Mouse (Mus musculus): ENCODE results near the gene Tax1bp1. TPM values are rescaled to one million over a fixed set of nuclear protein-coding genes. Genes with fewer than 3 reads are reported as not detected.
"Not testable (repeated sequence)": the region's sequence is repeated elsewhere in the genome, so short reads cannot be mapped to it uniquely, and the experiment has no call there.

Tax1bp1 gene
- total RNA-seq (2014; fragmentation: Nextera tagmentation), result 66.9 and 80.3 TPM in 2 replicates
- 175 and 200 TPM in 2 replicates for total RNA-seq (2017)

DNA sequence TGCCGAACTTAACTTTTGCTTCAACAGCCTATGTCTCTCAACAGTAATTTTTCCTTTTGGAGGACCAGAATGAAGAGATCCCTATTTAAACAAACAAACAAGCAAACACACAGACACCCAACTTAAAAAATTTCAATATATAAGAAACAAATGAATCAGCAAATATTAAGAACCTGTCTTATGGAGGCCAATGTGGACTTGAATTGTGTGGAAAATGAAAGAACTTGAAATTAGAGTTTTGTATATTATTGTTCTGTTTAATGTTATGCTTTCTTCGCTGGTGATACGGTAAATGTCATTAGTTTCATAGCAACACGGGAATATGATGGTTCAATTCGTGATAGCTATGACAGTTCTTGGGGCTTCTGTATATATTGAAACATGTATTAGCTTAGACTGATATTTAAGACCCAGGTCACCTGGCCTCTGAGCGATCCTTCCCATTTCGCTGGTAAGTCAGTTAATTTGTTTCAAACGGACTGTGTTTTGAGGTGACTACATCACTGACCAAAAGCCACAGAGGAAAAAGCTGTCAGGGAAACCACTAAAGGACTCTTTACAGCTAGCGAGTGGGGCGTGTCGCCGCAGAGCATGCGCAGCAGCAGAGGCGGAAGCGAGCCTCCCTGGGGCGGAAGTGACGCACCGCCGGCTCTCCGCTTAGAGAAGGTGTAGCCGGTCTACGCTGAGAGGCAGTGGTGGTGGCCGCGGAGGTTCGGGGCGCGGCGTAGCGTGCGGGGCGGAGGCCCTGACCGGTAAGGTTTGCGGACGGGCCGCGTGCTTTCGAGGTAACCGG, at the start of gene Tax1bp1:
Tax1bp1 (plus strand) TSS at position 626 of the 793 bp plus-strand sequence.
- ATAC-seq (replicated peaks; ENCODE audit: low FRiP score, low TSS enrichment, poor library complexity, severe bottlenecking), result peak; percentile 96

GRCm38 (mm10) chr6:52667641-52668040, 45.9 kb upstream of the Tax1bp1 start:
- ATAC-seq (replicated peaks; ENCODE audit: low FRiP score, low TSS enrichment, poor library complexity, severe bottlenecking), result no peak

DNA sequence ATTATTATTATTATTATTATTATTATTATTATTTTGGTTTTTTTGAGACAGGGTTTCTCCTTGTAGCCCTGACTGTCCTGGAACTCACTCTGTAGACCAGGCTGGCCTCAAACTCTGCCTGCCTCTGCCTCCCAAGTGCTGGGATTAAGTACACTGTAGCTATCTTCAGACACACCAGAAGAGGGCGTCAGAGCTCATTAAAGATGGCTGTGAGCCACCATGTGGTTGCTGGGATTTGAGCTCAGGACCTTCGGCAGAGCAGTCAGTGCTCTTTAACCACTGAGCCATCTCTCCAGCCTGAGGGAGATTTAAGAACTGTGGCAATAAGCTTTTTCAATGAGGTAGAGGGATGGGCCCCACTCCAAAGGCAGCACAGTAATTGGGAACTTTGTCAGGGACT, 43.7 kb upstream of the Tax1bp1 start:
- not testable (repeated sequence) for ATAC-seq (replicated peaks; ENCODE audit: low FRiP score, low TSS enrichment, poor library complexity, severe bottlenecking)

- no peak for ATAC-seq (replicated peaks; ENCODE audit: low FRiP score, low TSS enrichment, poor library complexity, severe bottlenecking)
These were observed 41.7 kb upstream of the Tax1bp1 start for GRCm38 (mm10) chr6:52671791-52672190.

DNA sequence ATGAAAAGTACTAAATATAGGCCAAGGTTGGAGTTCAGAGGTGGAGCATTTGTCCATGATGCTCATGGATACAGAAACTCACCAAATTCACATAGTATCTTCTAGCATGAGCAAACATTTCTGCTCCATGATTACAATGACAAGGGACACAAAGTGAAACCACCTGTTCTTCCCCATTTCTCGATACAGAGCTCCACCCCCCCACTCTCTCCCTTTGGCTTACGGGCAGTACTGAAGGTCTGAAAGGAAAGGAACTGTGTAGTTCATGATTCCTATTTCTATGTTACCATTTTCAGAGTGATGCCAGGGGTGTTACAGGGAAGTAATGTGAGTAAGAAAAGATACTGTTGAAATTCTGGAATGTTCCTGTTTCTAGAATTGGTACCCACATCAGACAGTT, 41.0 kb upstream of the Tax1bp1 start:
- no peak for ATAC-seq (replicated peaks; ENCODE audit: low FRiP score, low TSS enrichment, poor library complexity, severe bottlenecking)

- ATAC-seq (replicated peaks; ENCODE audit: low FRiP score, low TSS enrichment, poor library complexity, severe bottlenecking), result no peak
These were observed 39.8 kb upstream of the Tax1bp1 start for GRCm38 (mm10) chr6:52673706-52674105.

- ATAC-seq (replicated peaks; ENCODE audit: low FRiP score, low TSS enrichment, poor library complexity, severe bottlenecking), result no peak
These were observed 39.0 kb upstream of the Tax1bp1 start for GRCm38 (mm10) chr6:52674541-52674940.

DNA sequence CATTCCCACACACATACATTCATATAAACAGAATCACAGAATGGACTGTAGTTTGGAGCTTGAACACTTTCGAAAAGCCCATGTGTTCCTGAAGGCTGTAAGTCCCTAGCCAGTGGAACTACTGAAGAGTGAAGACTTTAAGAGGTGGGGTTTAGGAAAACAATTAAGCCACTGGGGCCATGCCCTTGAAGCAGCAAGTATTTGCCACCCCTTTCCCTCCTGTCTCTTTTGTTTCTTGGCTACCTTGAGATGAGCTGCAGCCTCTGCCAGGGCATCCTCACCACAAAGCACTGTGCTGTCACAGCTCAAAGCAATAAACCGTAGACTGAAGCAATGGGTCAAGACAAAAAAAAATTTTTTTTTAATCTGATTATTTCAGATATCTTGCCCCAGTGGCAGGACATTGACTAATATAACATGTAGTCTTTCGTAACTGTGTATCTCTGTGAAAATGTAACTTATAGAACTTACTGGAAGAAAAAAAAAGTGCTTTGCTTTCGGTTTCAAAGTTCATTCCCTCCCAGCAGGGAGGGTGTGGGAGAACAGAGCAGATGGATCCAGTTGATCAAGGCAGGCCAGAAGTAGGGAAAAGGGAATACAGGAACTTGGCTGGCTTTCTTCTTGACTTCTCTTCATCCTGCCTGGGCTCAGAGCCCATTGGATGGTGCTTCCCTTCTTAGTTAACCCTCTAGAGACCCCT, 38.2 kb upstream of the Tax1bp1 start:
- no peak for ATAC-seq (replicated peaks; ENCODE audit: low FRiP score, low TSS enrichment, poor library complexity, severe bottlenecking)

- ATAC-seq (replicated peaks; ENCODE audit: low FRiP score, low TSS enrichment, poor library complexity, severe bottlenecking), result not testable (repeated sequence)
These were observed 36.0 kb upstream of the Tax1bp1 start for GRCm38 (mm10) chr6:52677534-52677933.

DNA sequence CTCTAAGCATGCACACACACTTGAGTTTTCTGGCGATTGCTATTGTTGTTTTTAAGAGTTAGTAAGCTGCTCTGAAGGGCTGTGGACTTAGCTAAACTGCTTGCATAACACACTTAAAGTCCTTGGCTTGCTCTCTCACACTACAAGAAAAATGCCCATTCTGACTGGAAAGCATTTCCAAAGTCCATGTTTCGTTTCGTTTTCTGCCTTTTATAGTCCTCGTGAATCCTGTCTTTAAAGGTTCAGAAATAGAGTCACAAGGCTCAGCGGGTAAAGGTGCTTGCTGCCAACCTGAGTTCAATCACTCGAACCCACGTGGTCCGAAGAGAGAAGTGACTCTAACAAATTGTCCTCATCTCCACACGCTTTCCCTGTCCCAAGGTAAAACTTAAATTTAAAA, 34.0 kb upstream of the Tax1bp1 start:
- ATAC-seq (replicated peaks; ENCODE audit: low FRiP score, low TSS enrichment, poor library complexity, severe bottlenecking), result no peak

DNA sequence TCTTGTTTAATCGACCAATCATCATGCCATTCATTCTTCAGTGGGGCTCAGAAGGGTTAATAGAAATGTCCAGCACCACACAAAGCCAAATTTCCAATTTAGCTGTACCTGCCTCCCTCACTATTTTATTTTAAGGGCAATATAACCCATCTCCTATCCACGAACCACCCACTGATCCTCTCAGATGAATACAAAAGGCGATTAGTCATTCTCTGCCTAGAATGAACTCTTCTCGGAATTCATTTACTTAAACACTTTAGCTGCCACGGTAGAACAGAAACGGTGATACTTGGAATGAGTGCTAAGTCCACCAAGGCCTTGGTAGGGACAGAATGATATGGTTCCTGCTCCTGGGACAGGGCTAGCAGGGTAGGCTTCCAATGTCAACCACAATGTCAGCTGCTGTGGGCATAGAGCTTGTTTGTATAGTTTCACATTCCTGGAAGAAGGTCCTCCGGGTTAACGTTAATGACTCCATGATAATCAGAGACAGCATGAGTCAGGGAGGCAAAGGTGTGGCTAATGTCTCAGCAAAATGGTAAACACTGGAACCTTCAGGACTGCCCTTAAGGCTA, 33.0 kb upstream of the Tax1bp1 start:
- no peak for ATAC-seq (replicated peaks; ENCODE audit: low FRiP score, low TSS enrichment, poor library complexity, severe bottlenecking)

DNA sequence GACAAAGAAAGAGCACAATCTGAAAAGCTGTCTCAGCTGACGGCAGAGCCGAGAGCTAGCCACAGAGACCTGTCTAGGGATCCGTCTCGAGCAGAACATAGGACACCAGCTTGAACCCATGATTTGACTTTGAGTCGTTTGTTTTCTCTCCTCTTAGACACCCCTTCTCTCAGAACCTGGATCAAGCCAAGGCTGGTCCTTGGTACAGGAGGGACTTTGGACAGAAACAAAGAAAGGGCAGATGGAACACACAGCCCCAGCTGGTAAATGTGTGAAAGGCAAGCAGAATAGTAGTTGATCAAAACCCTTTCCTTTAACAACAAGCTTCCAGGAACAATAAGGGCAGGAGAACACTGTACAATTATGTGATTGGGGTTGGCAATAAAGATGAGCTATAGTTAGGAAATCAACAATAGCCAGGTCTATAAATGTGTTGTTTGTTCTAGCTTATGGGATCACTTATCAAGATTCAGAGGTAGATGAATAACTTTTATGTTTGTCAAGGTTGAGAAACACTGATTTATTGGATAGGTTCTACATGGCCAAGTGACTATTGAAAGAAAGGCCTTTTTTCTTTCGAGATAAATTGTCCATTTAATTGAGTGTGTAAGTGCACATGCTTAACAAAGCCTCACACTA, 31.6 kb upstream of the Tax1bp1 start:
- no peak for ATAC-seq (replicated peaks; ENCODE audit: low FRiP score, low TSS enrichment, poor library complexity, severe bottlenecking)

GRCm38 (mm10) chr6:52682607-52683006, 30.9 kb upstream of the Tax1bp1 start:
- no peak for ATAC-seq (replicated peaks; ENCODE audit: low FRiP score, low TSS enrichment, poor library complexity, severe bottlenecking)

DNA sequence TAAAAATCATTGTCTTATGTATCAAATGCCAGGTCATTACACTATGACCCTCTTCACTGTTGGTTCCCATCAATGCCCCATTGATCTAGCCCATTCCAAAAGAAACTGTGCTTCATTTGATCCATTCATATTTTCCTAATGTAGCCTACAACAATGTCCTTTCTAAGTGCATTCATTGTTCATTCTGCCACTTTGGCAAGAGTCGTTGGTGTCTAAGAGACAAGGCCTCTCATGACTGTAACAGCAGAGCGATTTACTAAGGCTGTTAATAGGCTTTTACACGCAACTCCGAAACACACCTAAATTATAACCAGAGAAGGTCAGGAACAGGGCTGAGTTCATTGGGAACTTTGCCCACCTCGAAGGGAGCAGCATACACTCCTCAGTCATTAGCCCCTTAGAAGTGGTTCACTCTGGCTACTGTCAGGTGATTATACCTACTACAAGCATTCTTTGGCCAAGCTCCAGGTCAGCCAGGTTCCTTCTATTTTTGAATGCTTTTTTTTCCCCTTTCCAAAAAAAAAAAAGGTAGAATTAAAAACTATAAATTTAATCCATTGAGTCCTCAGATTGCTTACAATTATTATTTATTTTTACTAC, 26.5 kb upstream of the Tax1bp1 start:
- ATAC-seq (replicated peaks; ENCODE audit: low FRiP score, low TSS enrichment, poor library complexity, severe bottlenecking), result no peak

DNA sequence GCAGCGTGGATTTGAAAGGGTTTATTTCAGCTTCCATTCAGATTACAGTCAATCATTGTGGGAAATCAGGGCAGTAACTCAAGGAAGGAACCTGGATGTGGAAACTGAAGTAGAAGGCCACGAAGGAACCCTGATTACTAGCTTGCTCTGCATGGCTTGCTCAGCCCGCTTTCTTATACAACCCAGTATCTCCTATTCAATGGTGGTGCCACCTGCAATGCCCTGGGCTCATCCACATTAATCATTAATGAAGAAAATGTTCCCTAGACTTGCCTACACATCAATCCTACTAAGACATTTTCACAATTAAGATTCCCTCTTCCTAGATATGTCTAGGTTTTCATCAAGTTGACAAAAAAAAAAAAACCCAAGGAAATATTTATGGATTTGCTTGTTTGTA, 23.2 kb upstream of the Tax1bp1 start:
- no peak for ATAC-seq (replicated peaks; ENCODE audit: low FRiP score, low TSS enrichment, poor library complexity, severe bottlenecking)

DNA sequence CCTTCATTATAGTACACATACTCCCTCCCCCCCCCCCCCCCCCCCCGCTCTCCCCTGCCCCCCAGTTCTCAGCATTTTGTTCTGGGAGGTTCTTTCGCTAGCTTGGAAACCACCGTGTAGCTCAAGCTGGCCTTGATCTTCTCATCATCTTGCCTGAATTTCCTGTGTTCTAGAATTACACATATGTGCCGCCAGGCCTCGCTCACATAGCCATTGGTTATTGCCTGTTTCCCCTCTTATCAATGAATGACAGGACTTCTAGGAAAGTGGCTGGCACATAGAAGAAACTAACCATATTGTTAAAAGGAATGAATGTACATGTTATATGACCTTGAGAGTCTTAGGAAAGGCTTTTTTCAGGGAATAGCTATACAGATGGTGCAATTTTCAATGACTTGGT, 21.7 kb upstream of the Tax1bp1 start:
- ATAC-seq (replicated peaks; ENCODE audit: low FRiP score, low TSS enrichment, poor library complexity, severe bottlenecking), result peak; percentile 53; the same call in 1 of the 2 replicates

- ATAC-seq (replicated peaks; ENCODE audit: low FRiP score, low TSS enrichment, poor library complexity, severe bottlenecking), result peak; percentile 88
These were observed 21.0 kb upstream of the Tax1bp1 start for GRCm38 (mm10) chr6:52692451-52693063.

- ATAC-seq (replicated peaks; ENCODE audit: low FRiP score, low TSS enrichment, poor library complexity, severe bottlenecking), result peak; percentile 61
These were observed 15.5 kb upstream of the Tax1bp1 start for GRCm38 (mm10) chr6:52697964-52698535.

DNA sequence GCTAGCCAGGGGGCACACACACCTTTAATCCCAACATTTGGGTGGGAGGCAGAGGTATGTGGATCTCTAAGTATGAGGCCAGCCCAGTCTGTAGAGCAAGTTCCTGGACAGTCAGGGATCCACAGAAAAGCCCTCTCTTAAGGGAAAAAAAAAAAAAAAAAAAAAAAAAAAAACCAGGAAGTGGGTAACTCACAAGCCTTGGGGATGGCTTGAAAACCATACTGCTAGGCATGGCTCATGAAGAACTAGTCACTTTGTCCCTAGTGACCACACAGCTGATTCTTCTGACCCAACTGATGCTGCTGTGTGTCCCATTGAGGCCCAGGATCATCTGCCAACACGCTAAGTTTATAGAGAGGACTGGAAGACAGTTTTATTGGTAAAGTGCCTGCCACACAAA, 14.5 kb upstream of the Tax1bp1 start:
- ATAC-seq (replicated peaks; ENCODE audit: low FRiP score, low TSS enrichment, poor library complexity, severe bottlenecking), result no peak

Measured in megakaryocyte-erythroid progenitor cell, adult 5-6 weeks (primary cell).